Mouse (Mus musculus) E14TG2a.4 (cell line): Measurements from ENCODE around the gene Cobll1.

ENCODE experiments used
- CTCF ChIP-seq: conservative IDR thresholded peaks from 2 replicates; pipeline ENCODE4 v1.5.1; 2014; ENCODE audit warnings: low read length
- NANOG ChIP-seq: IDR thresholded peaks from 2 replicates; pipeline ENCODE4 v1.6.1; 2014; ENCODE audit warnings: borderline replicate concordance, low read length, mixed read lengths
- POU5F1 ChIP-seq: IDR thresholded peaks from 2 replicates; pipeline ENCODE4 v1.6.1; 2014; ENCODE audit warnings: low read length, borderline replicate concordance

DNA sequence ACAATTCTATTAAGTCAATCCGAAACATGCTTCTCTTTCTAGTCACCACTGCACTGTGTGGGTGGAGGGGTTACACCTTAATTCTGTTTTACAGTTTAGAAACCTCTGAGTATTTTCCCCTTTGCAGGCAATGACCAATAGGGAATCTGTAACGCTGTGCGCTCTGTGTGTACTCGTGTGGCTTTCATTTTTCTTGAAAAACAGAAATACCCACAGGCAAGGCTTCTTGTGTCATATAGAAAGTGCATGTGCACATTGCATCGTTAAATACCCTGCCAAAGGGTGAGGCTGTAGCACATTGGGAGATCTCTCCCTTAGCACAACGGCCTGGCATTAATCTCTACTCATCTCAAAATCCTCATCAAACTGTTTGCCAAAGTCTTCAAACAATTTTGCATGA lies 134.6 kb downstream of the Cobll1 start:
- no peak for TF ChIP-seq CTCF
- TF ChIP-seq POU5F1 = no peak
- TF ChIP-seq NANOG = no peak
